Mouse (Mus musculus): ENCODE measurements around the gene Fcrl6.

GRCm38 (mm10) chr1:172563465-172563828 lies 38.9 kb downstream of the Fcrl6 start:
- no peak for TF ChIP-seq CTCF (IDR thresholded peaks at IDR 0.05; ENCODE audit: low read depth)
- TF ChIP-seq EP300 (IDR thresholded peaks at IDR 0.05; ENCODE audit: low read depth): no peak
